ENCODE assay signal across 10 mouse cellular contexts in genomic region chr5:121972680-121973192, GRCm38 (mm10).
DNase-seq lines count a peak whose midpoint lies in the region; ATAC-seq lines count a peak whose summit lies in the region.
"Had no signal": no experiment of that assay in that cellular context is flagged by ENCODE, and none has a peak within 500 bp of the region (broad histone marks: within the 10 kb centered on the region; RNA-seq: fewer than 3 reads in every experiment).

No protein-coding gene starts in this region.

- H3K36me3 ChIP-seq in kidney, embryonic 14.5 days (ENCODE audit: control insufficient read depth, insufficient read depth, low read length) = no peaks in the 10 kb centered on the region
- H3K36me3 ChIP-seq in hindbrain, embryonic 13.5 days = no peaks in the 10 kb centered on the region
- H3K36me3 ChIP-seq in midbrain, embryonic 16.5 days (ENCODE audit: control insufficient read depth, insufficient read depth, low read length) = no peaks in the 10 kb centered on the region
- H3K36me3 ChIP-seq: forebrain, embryonic 15.5 days had no signal

- WGBS in kidney, embryonic 14.5 days = 26% methylated on average over 23 of the region's 23 CpGs
- WGBS in hindbrain, embryonic 13.5 days = 13% methylated on average over 23 of the region's 23 CpGs
- 29% methylated on average over 23 of the region's 23 CpGs for WGBS in midbrain, embryonic 16.5 days

- no peak overlapping the region for H3K4me3 ChIP-seq in kidney, embryonic 14.5 days (ENCODE audit: low read length)
- no peak overlapping the region for H3K4me3 ChIP-seq in hindbrain, embryonic 13.5 days
- H3K4me3 ChIP-seq in midbrain, embryonic 16.5 days (ENCODE audit: low read depth, low read length) = no peak overlapping the region
- H3K4me3 ChIP-seq: forebrain, embryonic 15.5 days had no signal

- H3K4me2 ChIP-seq in kidney, embryonic 14.5 days (replicated peaks; ENCODE audit: low read depth, low read length) = no peak overlapping the region; the same call in 1 of the 2 replicates
- H3K4me2 ChIP-seq in hindbrain, embryonic 13.5 days = peak overlapping the region; percentile 23
- no peak overlapping the region for H3K4me2 ChIP-seq in midbrain, embryonic 16.5 days (ENCODE audit: low read length)
- H3K4me2 ChIP-seq: forebrain, embryonic 15.5 days had no signal

- H3K9ac ChIP-seq in kidney, embryonic 14.5 days (ENCODE audit: low read depth, low read length) = no peak overlapping the region
- peak overlapping the region; percentile 44; the same call in 1 of the 2 replicates for H3K9ac ChIP-seq in hindbrain, embryonic 13.5 days
- no peak overlapping the region for H3K9ac ChIP-seq in midbrain, embryonic 16.5 days (ENCODE audit: low read depth, low read length)
- H3K9ac ChIP-seq: forebrain, embryonic 15.5 days had no signal

- H3K27me3 ChIP-seq in kidney, embryonic 14.5 days (ENCODE audit: control insufficient read depth, insufficient read depth, low read length) = no peaks in the 10 kb centered on the region
- no peaks in the 10 kb centered on the region for H3K27me3 ChIP-seq in hindbrain, embryonic 13.5 days
- H3K27me3 ChIP-seq in midbrain, embryonic 16.5 days (ENCODE audit: control insufficient read depth, insufficient read depth, low read depth, low read length) = no peaks in the 10 kb centered on the region
- H3K27me3 ChIP-seq: forebrain, embryonic 15.5 days had no signal

- H3K27ac ChIP-seq in kidney, embryonic 14.5 days (ENCODE audit: low read depth, low read length) = no peak overlapping the region
- H3K27ac ChIP-seq in hindbrain, embryonic 13.5 days = peak overlapping the region; percentile 80
- H3K27ac ChIP-seq in midbrain, embryonic 16.5 days (ENCODE audit: low read length) = peak overlapping the region; percentile 0; the same call in 1 of the 2 replicates
- H3K27ac ChIP-seq: macrophage had no signal

- H3K9me3 ChIP-seq in kidney, embryonic 14.5 days (ENCODE audit: control insufficient read depth, low read length) = no peaks in the 10 kb centered on the region
- no peaks in the 10 kb centered on the region for H3K9me3 ChIP-seq in hindbrain, embryonic 13.5 days
- H3K9me3 ChIP-seq in midbrain, embryonic 16.5 days (replicated peaks; ENCODE audit: control insufficient read depth, low read length, poor library complexity, severe bottlenecking) = no peaks in the 10 kb centered on the region
- H3K9me3 ChIP-seq: forebrain, embryonic 15.5 days had no signal

- peaks cover 20% of the 10 kb centered on the region for H3K4me1 ChIP-seq in kidney, embryonic 14.5 days (ENCODE audit: control insufficient read depth, insufficient read depth, low read length)
- peaks cover 84% of the 10 kb centered on the region for H3K4me1 ChIP-seq in hindbrain, embryonic 13.5 days (replicated peaks)
- H3K4me1 ChIP-seq in midbrain, embryonic 16.5 days (ENCODE audit: control insufficient read depth, insufficient read depth, low read length) = peaks cover 25% of the 10 kb centered on the region

- peak; percentile 61 for ATAC-seq in kidney, embryonic 14.5 days (ENCODE audit: low FRiP score, low TSS enrichment)
- 0 out of 2 replicates have a peak, but pooled peaks have one; percentile 44 for ATAC-seq in hindbrain, embryonic 13.5 days (ENCODE audit: low FRiP score)
- ATAC-seq in midbrain, embryonic 16.5 days = peak; percentile 21; the same call in 1 of the 2 replicates
- ATAC-seq: forebrain, embryonic 15.5 days had no signal

- DNase-seq in kidney, adult 9 months = no peak
- DNase-seq in adrenal gland, postnatal 36 days = peak; percentile 53 to 70
- DNase-seq in layer of hippocampus, adult 9-10 months (ENCODE audit: low spot score) = no peak
- DNase-seq in ovary, postnatal 36 days (ENCODE audit: low spot score) = no peak
- DNase-seq in urinary bladder, postnatal 10 days (ENCODE audit: low spot score) = no peak

Comparison
In these comparisons a context has a peak if more than half of its experiments do, and no peak if none do; other contexts are left out.
1. DNase-seq: peak in adrenal gland, postnatal 36 days (2 of 2); none in kidney, adult 9 months (single experiment), layer of hippocampus, adult 9-10 months (single experiment), ovary, postnatal 36 days (single experiment) and urinary bladder, postnatal 10 days (single experiment).
2. Peak in every context shown above with its lines, with median percentiles within 50 percentile points of each other: ATAC-seq.